ENCODE assay signal across 24 mouse cellular contexts in genomic region chr8:91353907-91354306, GRCm38 (mm10). TPM values are rescaled to one million over a fixed set of nuclear protein-coding genes. Genes with fewer than 3 reads are reported as not detected.
DNase-seq lines count a peak whose midpoint lies in the region; ATAC-seq and TF ChIP-seq lines count a peak whose summit lies in the region.
"Had no signal": no experiment of that assay in that cellular context is flagged by ENCODE, and none has a peak within 500 bp of the region (broad histone marks: within the 10 kb centered on the region; RNA-seq: fewer than 3 reads in every experiment).

No protein-coding gene starts in this region.

- ATAC-seq in heart, postnatal 0 days (ENCODE audit: insufficient read depth, low read depth): no peak
- ATAC-seq in liver, embryonic 14.5 days (ENCODE audit: insufficient read depth): no peak
- ATAC-seq in liver, embryonic 11.5 days (replicated peaks; ENCODE audit: low FRiP score): no peak
- no peak for ATAC-seq in stomach, postnatal 0 days (ENCODE audit: low FRiP score, low TSS enrichment)
- ATAC-seq: forebrain, embryonic 15.5 days; hindbrain, embryonic 16.5 days; midbrain, embryonic 15.5 days had no signal

- no peak for DNase-seq in heart, postnatal 0 days (ENCODE audit: low spot score)
- no peak for DNase-seq in heart, embryonic 10.5 days (ENCODE audit: low spot score)
- no peak for DNase-seq in liver, embryonic 14.5 days (ENCODE audit: low read depth in 3 of 3, low spot score in 3 of 3)
- no peak for DNase-seq in liver, embryonic 11.5 days (ENCODE audit: low spot score)
- no peak for DNase-seq in CH12.LX (ENCODE audit: extremely low read depth)
- no peak for DNase-seq in stomach, postnatal 0 days (ENCODE audit: low spot score)
- DNase-seq in thymus, postnatal 10 days (ENCODE audit: low spot score in 2 of 2): no peak
- DNase-seq: adrenal gland, adult 2 months; cerebellum, postnatal 10 days; heart, postnatal 4 days; kidney, adult 18-20 months; kidney, postnatal 36 days; layer of hippocampus, adult 9-11 months; lung, postnatal 10 days; right cerebral cortex, postnatal 25 days; thymus, adult 2 months had no signal

- H3K36me3 ChIP-seq in heart, postnatal 0 days (replicated peaks; ENCODE audit: control insufficient read depth, insufficient read depth, low read length): no peaks in the 10 kb centered on the region
- H3K36me3 ChIP-seq in heart, embryonic 10.5 days: no peaks in the 10 kb centered on the region
- no peaks in the 10 kb centered on the region for H3K36me3 ChIP-seq in liver, embryonic 14.5 days (replicated peaks; ENCODE audit: control insufficient read depth, insufficient read depth, low read depth)
- H3K36me3 ChIP-seq in liver, embryonic 11.5 days (ENCODE audit: control insufficient read depth, insufficient read depth, low read length): no peaks in the 10 kb centered on the region
- H3K36me3 ChIP-seq in CH12.LX (replicated peaks in 1 of 2; ENCODE audit: control insufficient read depth in 1 of 2, insufficient read depth in 1 of 2, low read length in 1 of 2): peaks cover 0 to 54% of the 10 kb centered on the region in 2 experiments
- H3K36me3 ChIP-seq in stomach, postnatal 0 days (ENCODE audit: control insufficient read depth, insufficient read depth, low read length): no peaks in the 10 kb centered on the region
- H3K36me3 ChIP-seq: forebrain, embryonic 15.5 days; liver, embryonic 15.5 days; midbrain, embryonic 15.5 days; neural tube, embryonic 15.5 days had no signal

- TF ChIP-seq EP300 in heart, postnatal 0 days (IDR thresholded peaks at IDR 0.05; ENCODE audit: low read depth): no peak
- TF ChIP-seq EP300 in liver, embryonic 14.5 days (IDR thresholded peaks at IDR 0.05; ENCODE audit: low read depth): no peak
- no peak for TF ChIP-seq EP300 in CH12.LX (IDR thresholded peaks at IDR 0.05; ENCODE audit: low read length)
- TF ChIP-seq EP300 in stomach, postnatal 0 days (optimal IDR thresholded peaks at IDR 0.05): no peak

- no peak overlapping the region for H3K27ac ChIP-seq in heart, postnatal 0 days (ENCODE audit: low read depth)
- no peak overlapping the region for H3K27ac ChIP-seq in heart, embryonic 10.5 days
- no peak overlapping the region for H3K27ac ChIP-seq in liver, embryonic 14.5 days
- no peak overlapping the region for H3K27ac ChIP-seq in liver, embryonic 11.5 days (ENCODE audit: low read depth, low read length)
- no peak overlapping the region for H3K27ac ChIP-seq in CH12.LX (ENCODE audit: insufficient read depth, low read depth)
- H3K27ac ChIP-seq in stomach, postnatal 0 days (replicated peaks): no peak overlapping the region
- H3K27ac ChIP-seq: embryonic facial prominence, embryonic 13.5 days; forebrain, embryonic 15.5 days; limb, embryonic 13.5 days; liver, embryonic 15.5 days; neural tube, embryonic 15.5 days had no signal

- 85% methylated on average over 4 of the region's 4 CpGs for WGBS in heart, postnatal 0 days
- 84% methylated on average over 4 of the region's 4 CpGs for WGBS in heart, embryonic 10.5 days
- 78% methylated on average over 4 of the region's 4 CpGs for WGBS in liver, embryonic 14.5 days (ENCODE audit: insufficient replicate concordance)
- WGBS in liver, embryonic 11.5 days: 91% methylated on average over 4 of the region's 4 CpGs
- 76% methylated on average over 4 of the region's 4 CpGs for WGBS in stomach, postnatal 0 days

- dilution Hi-C loops in CH12.LX (cut with MboI; ENCODE audit: extremely low pct_ligation_motif_present, extremely low pct_unique_long_range_greater_than_20kb, low sequenced_read_pairs): no loop called here

- TF ChIP-seq CTCF in heart, postnatal 0 days (IDR thresholded peaks at IDR 0.05; ENCODE audit: low read depth): peak; percentile 44
- peak; percentile 33; the same call in 1 of the 2 replicates for TF ChIP-seq CTCF in liver, embryonic 14.5 days (IDR thresholded peaks at IDR 0.05; ENCODE audit: low read depth)
- peak in 1 of 2 experiments; percentile 25; a peak in 1 of 4 replicates for TF ChIP-seq CTCF in CH12.LX (conservative IDR thresholded peaks at IDR 0.05 in 1 of 2, IDR thresholded peaks at IDR 0.05 in 1 of 2; ENCODE audit: low read depth in 2 of 2, low read length in 2 of 2)
- peak; percentile 58 for TF ChIP-seq CTCF in stomach, postnatal 0 days (IDR thresholded peaks at IDR 0.05; ENCODE audit: low read depth)

- TF ChIP-seq RAD21 in CH12.LX (IDR thresholded peaks at IDR 0.05; ENCODE audit: low read depth, low read length): no peak; the same call in 1 of the 2 replicates

- TF ChIP-seq POLR2A in CH12.LX (IDR thresholded peaks at IDR 0.05; ENCODE audit: low read depth, low read length): no peak

- H3K4me1 ChIP-seq in heart, postnatal 0 days (ENCODE audit: control insufficient read depth, insufficient read depth): peaks cover 9% of the 10 kb centered on the region
- H3K4me1 ChIP-seq in heart, embryonic 10.5 days: peaks cover 39% of the 10 kb centered on the region
- peaks cover 4 to 26% of the 10 kb centered on the region in 2 experiments for H3K4me1 ChIP-seq in liver, embryonic 14.5 days (replicated peaks; ENCODE audit: control insufficient read depth in 2 of 2, insufficient read depth in 2 of 2, low read length in 1 of 2)
- H3K4me1 ChIP-seq in liver, embryonic 11.5 days (replicated peaks; ENCODE audit: control insufficient read depth, insufficient read depth, low read length): peaks cover 6% of the 10 kb centered on the region
- 0 out of 4 replicates have a peak, but pooled peaks cover 0 to 4% of the 10 kb centered on the region in 2 experiments for H3K4me1 ChIP-seq in CH12.LX (ENCODE audit: control insufficient read depth in 1 of 2, insufficient read depth in 2 of 2)
- H3K4me1 ChIP-seq in stomach, postnatal 0 days (replicated peaks; ENCODE audit: control insufficient read depth, insufficient read depth): 0 out of 2 replicates have a peak, but pooled peaks cover 2% of the 10 kb centered on the region

- no peak overlapping the region for H3K9ac ChIP-seq in heart, postnatal 0 days (replicated peaks; ENCODE audit: low read depth, low read length)
- H3K9ac ChIP-seq in liver, embryonic 14.5 days (replicated peaks): no peak overlapping the region
- H3K9ac ChIP-seq in liver, embryonic 11.5 days (ENCODE audit: low read depth, low read length): no peak overlapping the region
- no peak overlapping the region for H3K9ac ChIP-seq in CH12.LX (ENCODE audit: insufficient read depth, low read depth)
- no peak overlapping the region for H3K9ac ChIP-seq in stomach, postnatal 0 days (ENCODE audit: low read length)
- H3K9ac ChIP-seq: embryonic facial prominence, embryonic 13.5 days; forebrain, embryonic 15.5 days; limb, embryonic 13.5 days; liver, embryonic 15.5 days; midbrain, embryonic 15.5 days; neural tube, embryonic 15.5 days had no signal

- H3K4me3 ChIP-seq in heart, postnatal 0 days (ENCODE audit: low read depth, low read length): no peak overlapping the region
- no peak overlapping the region for H3K4me3 ChIP-seq in heart, embryonic 10.5 days
- H3K4me3 ChIP-seq in liver, embryonic 14.5 days (ENCODE audit: insufficient read depth in 1 of 2, low read depth in 2 of 2, low read length in 2 of 2): no peak overlapping the region
- no peak overlapping the region for H3K4me3 ChIP-seq in liver, embryonic 11.5 days (ENCODE audit: low read depth, low read length)
- no peak overlapping the region for H3K4me3 ChIP-seq in CH12.LX (replicated peaks in 1 of 3; ENCODE audit: low read depth in 2 of 3, low read length in 2 of 3, poor library complexity in 1 of 3)
- H3K4me3 ChIP-seq in stomach, postnatal 0 days (ENCODE audit: low read depth, low read length): no peak overlapping the region
- H3K4me3 ChIP-seq: embryonic facial prominence, embryonic 13.5 days; forebrain, embryonic 15.5 days; limb, embryonic 13.5 days; liver, embryonic 15.5 days; megakaryocyte, embryonic 14.5 days; midbrain, embryonic 15.5 days; neural tube, embryonic 15.5 days had no signal

- H3K4me2 ChIP-seq in heart, postnatal 0 days (ENCODE audit: low read depth, low read length): no peak overlapping the region
- H3K4me2 ChIP-seq in liver, embryonic 14.5 days (ENCODE audit: low read depth): no peak overlapping the region
- H3K4me2 ChIP-seq in liver, embryonic 11.5 days: no peak overlapping the region
- H3K4me2 ChIP-seq in CH12.LX (ENCODE audit: insufficient read depth, low read depth, poor library complexity, severe bottlenecking): no peak overlapping the region
- H3K4me2 ChIP-seq in stomach, postnatal 0 days (replicated peaks; ENCODE audit: low read depth): no peak overlapping the region
- H3K4me2 ChIP-seq: embryonic facial prominence, embryonic 13.5 days; forebrain, embryonic 15.5 days; limb, embryonic 13.5 days; liver, embryonic 15.5 days; midbrain, embryonic 15.5 days; neural tube, embryonic 15.5 days had no signal

- H3K79me2 ChIP-seq in CH12.LX (replicated peaks; ENCODE audit: control insufficient read depth, extremely low read depth, insufficient read depth, poor library complexity, severe bottlenecking): no peaks in the 10 kb centered on the region

- no peaks in the 10 kb centered on the region for H3K27me3 ChIP-seq in heart, postnatal 0 days (ENCODE audit: control insufficient read depth, insufficient read depth, low read length)
- no peaks in the 10 kb centered on the region for H3K27me3 ChIP-seq in heart, embryonic 10.5 days (ENCODE audit: insufficient read depth, poor library complexity, severe bottlenecking)
- H3K27me3 ChIP-seq in liver, embryonic 14.5 days (ENCODE audit: control insufficient read depth, insufficient read depth, low read length): no peaks in the 10 kb centered on the region
- H3K27me3 ChIP-seq in liver, embryonic 11.5 days (replicated peaks; ENCODE audit: control insufficient read depth, insufficient read depth, low read length): no peaks in the 10 kb centered on the region
- no peaks in the 10 kb centered on the region for H3K27me3 ChIP-seq in CH12.LX (replicated peaks)
- no peaks in the 10 kb centered on the region for H3K27me3 ChIP-seq in stomach, postnatal 0 days (ENCODE audit: control insufficient read depth, insufficient read depth, low read length)
- H3K27me3 ChIP-seq: embryonic facial prominence, embryonic 13.5 days; forebrain, embryonic 15.5 days; limb, embryonic 13.5 days; liver, embryonic 15.5 days; megakaryocyte, embryonic 14.5 days; midbrain, embryonic 15.5 days; neural tube, embryonic 15.5 days had no signal

- no peaks in the 10 kb centered on the region for H3K9me3 ChIP-seq in heart, postnatal 0 days (replicated peaks; ENCODE audit: control insufficient read depth, low read length)
- no peaks in the 10 kb centered on the region for H3K9me3 ChIP-seq in heart, embryonic 10.5 days
- H3K9me3 ChIP-seq in liver, embryonic 14.5 days (ENCODE audit: control insufficient read depth, low read length): no peaks in the 10 kb centered on the region
- H3K9me3 ChIP-seq in liver, embryonic 11.5 days (ENCODE audit: control insufficient read depth, low read length): no peaks in the 10 kb centered on the region
- no peaks in the 10 kb centered on the region for H3K9me3 ChIP-seq in CH12.LX (replicated peaks; ENCODE audit: low read length)
- no peaks in the 10 kb centered on the region for H3K9me3 ChIP-seq in stomach, postnatal 0 days (ENCODE audit: control insufficient read depth, low read length)
- H3K9me3 ChIP-seq: embryonic facial prominence, embryonic 13.5 days; forebrain, embryonic 15.5 days; limb, embryonic 13.5 days; liver, embryonic 15.5 days; midbrain, embryonic 15.5 days; neural tube, embryonic 15.5 days had no signal

- in situ Hi-C loops in CH12.LX (cut with MboI; ENCODE audit: low pct_ligation_motif_present, low pct_unique_long_range_greater_than_20kb, low sequenced_read_pairs): no loop called here

RNA-seq across cellular contexts. Expression of gene Fto, which starts 40.6 kb away (rescaled TPM):
- 43.9 and 50.6 TPM in 2 replicates for total RNA-seq in heart, postnatal 0 days (2014; rRNA removed; ENCODE audit: low replicate concordance)
- polyA plus RNA-seq in heart, postnatal 0 days (2015; fragmentation: Nextera tagmentation; extraction: Ambion mirVana): 39.3 and 41.1 TPM in 2 replicates
- 81.7 and 83.2 TPM in 2 replicates for polyA plus RNA-seq in heart, embryonic 10.5 days (2016; fragmentation: Nextera tagmentation; extraction: Ambion mirVana)
- polyA plus RNA-seq in liver, embryonic 14.5 days (2012; rRNA removed): 8.2 and 10.0 TPM in 2 replicates
- 15.6 and 16.5 TPM in 2 replicates for polyA plus RNA-seq in liver, embryonic 14.5 days (2014; fragmentation: Nextera tagmentation; extraction: Ambion mirVana)
- polyA plus RNA-seq in liver, embryonic 11.5 days (2014; fragmentation: Nextera tagmentation; extraction: Ambion mirVana): 56.1 and 57.7 TPM in 2 replicates
- total RNA-seq in CH12.LX (2012; rRNA removed): 14.0 and 15.7 TPM in 2 replicates
- 7.7 and 8.4 TPM in 2 replicates for total RNA-seq in CH12.LX (2014; rRNA removed)
- polyA plus RNA-seq in CH12.LX (2012; ENCODE audit: insufficient read length, low read depth): 39.3 and 43.2 TPM in 2 replicates
- polyA plus RNA-seq in stomach, postnatal 0 days (2015; fragmentation: Nextera tagmentation; extraction: Ambion mirVana): 25.7 and 29.2 TPM in 2 replicates

RNA-seq across cellular contexts. Expression of gene Rpgrip1l, which starts 40.8 kb away (rescaled TPM):
- 3.6 and 4.1 TPM in 2 replicates for total RNA-seq in heart, postnatal 0 days (2014; rRNA removed; ENCODE audit: low replicate concordance)
- 4.3 and 4.7 TPM in 2 replicates for polyA plus RNA-seq in heart, postnatal 0 days (2015; fragmentation: Nextera tagmentation; extraction: Ambion mirVana)
- polyA plus RNA-seq in heart, embryonic 10.5 days (2016; fragmentation: Nextera tagmentation; extraction: Ambion mirVana): 9.2 and 9.3 TPM in 2 replicates
- 0.80 and 1.1 TPM in 2 replicates for polyA plus RNA-seq in liver, embryonic 14.5 days (2012; rRNA removed)
- 3.3 TPM in 2 replicates for polyA plus RNA-seq in liver, embryonic 14.5 days (2014; fragmentation: Nextera tagmentation; extraction: Ambion mirVana)
- polyA plus RNA-seq in liver, embryonic 11.5 days (2014; fragmentation: Nextera tagmentation; extraction: Ambion mirVana): 6.5 and 6.8 TPM in 2 replicates
- 2.6 and 5.0 TPM in 2 replicates for total RNA-seq in CH12.LX (2012; rRNA removed)
- 2.1 and 2.7 TPM in 2 replicates for total RNA-seq in CH12.LX (2014; rRNA removed)
- polyA plus RNA-seq in CH12.LX (2012; ENCODE audit: insufficient read length, low read depth): 3.8 and 5.4 TPM in 2 replicates
- polyA plus RNA-seq in stomach, postnatal 0 days (2015; fragmentation: Nextera tagmentation; extraction: Ambion mirVana): 4.4 and 5.5 TPM in 2 replicates
